In the genomic region with DNA sequence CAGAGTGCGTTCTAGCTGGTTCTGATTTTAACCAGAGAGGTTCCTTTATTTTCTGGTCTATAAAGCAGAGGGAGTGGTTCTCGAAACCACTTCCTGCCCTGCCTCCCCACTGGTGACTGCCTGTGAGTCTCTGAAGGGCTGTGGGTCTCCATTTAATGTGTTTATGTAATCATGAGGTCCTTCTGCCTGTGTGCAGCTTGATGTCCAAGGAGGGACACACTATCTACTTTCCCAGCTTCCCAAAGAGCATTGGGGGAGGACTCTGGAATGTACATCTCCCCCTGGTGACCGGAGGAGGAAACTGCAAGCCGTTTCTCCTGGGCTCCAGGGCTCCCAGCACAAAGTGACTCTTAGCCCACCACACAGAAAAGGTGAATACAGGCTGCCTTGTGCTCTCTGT, we compare ENCODE assay signal across 9 mouse cellular contexts.
DNase-seq lines count a peak whose midpoint lies in the region; TF ChIP-seq lines count a peak whose summit lies in the region.
"Had no signal": no experiment of that assay in that cellular context is flagged by ENCODE, and none has a peak within 500 bp of the region (broad histone marks: within the 10 kb centered on the region; RNA-seq: fewer than 3 reads in every experiment).

No protein-coding gene starts in this region.

- no peaks in the 10 kb centered on the region for H3K27me3 ChIP-seq in E14TG2a.4 (ENCODE audit: insufficient read depth, low read length)
- H3K27me3 ChIP-seq: limb, embryonic 15.5 days had no signal

- no peaks in the 10 kb centered on the region for H3K36me3 ChIP-seq in E14TG2a.4 (ENCODE audit: insufficient read depth, low read length)
- H3K36me3 ChIP-seq: limb, embryonic 15.5 days had no signal

- peak; percentile 84 for TF ChIP-seq CTCF in E14TG2a.4 (conservative IDR thresholded peaks at IDR 0.05; ENCODE audit: low read length)

- DNase-seq in heart, adult 18-20 months: peak; percentile 59 to 79
- no peak for DNase-seq in heart, postnatal 25 days (ENCODE audit: low spot score)
- peak; percentile 18 for DNase-seq in c-Kit-positive CD71-positive TER-119-positive erythroid progenitor cells, embryonic 14.5 days (ENCODE audit: low spot score)
- peak; percentile 28 to 42 for DNase-seq in gastrocnemius, adult 8-10 months (ENCODE audit: low spot score in 2 of 2)
- peak; percentile 49 to 75 for DNase-seq in kidney, postnatal 25 days
- peak; percentile 83 for DNase-seq in lung, postnatal 36 days
- DNase-seq in spleen, postnatal 4 days (ENCODE audit: low spot score in 2 of 2): peak; percentile 50 to 70

- no peaks in the 10 kb centered on the region; the same call in 1 of the 2 replicates for H3K4me1 ChIP-seq in E14TG2a.4 (replicated peaks; ENCODE audit: low read depth, low read length)

- intact Hi-C loops in heart, postnatal 25 days (cut with DNase I): loop anchor here (2.0 kb wide), 2 partner anchors 92 to 118 kb away; no protein-coding TSS in a partner anchor

- no peak overlapping the region for H3K4me3 ChIP-seq in E14TG2a.4 (replicated peaks; ENCODE audit: low read length)
- H3K4me3 ChIP-seq: limb, embryonic 15.5 days had no signal

- H3K9me3 ChIP-seq in E14TG2a.4 (ENCODE audit: low read length): peaks cover 5% of the 10 kb centered on the region
- H3K9me3 ChIP-seq: limb, embryonic 15.5 days had no signal
